Mouse (Mus musculus) intestine, postnatal 0 days (tissue): ENCODE measurements around the gene Ahnak2. TPM values are rescaled to one million over a fixed set of nuclear protein-coding genes. Genes with fewer than 3 reads are reported as not detected.

ENCODE experiments used
- ATAC-seq: fragments of 200-750 bp; cut with Nextera tagmentation; 2 replicates; pipeline ENCODE4 v1.8.0; 2017; ENCODE audit warnings: mild to moderate bottlenecking, moderate TSS enrichment, moderate library complexity
- H3K27ac ChIP-seq: fragments of 300-500 bp; sonication (generic); 2 replicates; pipeline ENCODE4 v1.5.1; 2014; ENCODE audit warnings: mild to moderate bottlenecking, low read depth, low read length, moderate library complexity
- H3K27me3 ChIP-seq: fragments of 300-500 bp; sonication (generic); replicated peaks from 2 replicates; pipeline ENCODE4 v1.6.1; 2014; ENCODE audit warnings: low read length, mixed read lengths; ENCODE audit not compliant: control insufficient read depth, insufficient read depth
- H3K36me3 ChIP-seq: fragments of 300-500 bp; sonication (generic); 2 replicates; pipeline ENCODE4 v1.6.1; 2014; ENCODE audit warnings: mild to moderate bottlenecking, moderate library complexity; ENCODE audit not compliant: control insufficient read depth, insufficient read depth
- H3K4me1 ChIP-seq: fragments of 300-500 bp; sonication (generic); replicated peaks from 2 replicates; pipeline ENCODE4 v1.6.1; 2014; ENCODE audit warnings: antibody characterized with exemption, low read length, mixed read lengths; ENCODE audit not compliant: control insufficient read depth, insufficient read depth
- H3K4me2 ChIP-seq: fragments of 300-500 bp; sonication (generic); replicated peaks from 2 replicates; pipeline ENCODE4 v1.6.1; 2014; ENCODE audit warnings: low read depth, mild to moderate bottlenecking, moderate library complexity
- H3K4me3 ChIP-seq: fragments of 300-500 bp; sonication (generic); 2 replicates; pipeline ENCODE4 v1.5.1; 2014; ENCODE audit warnings: low read depth, low read length
- H3K9ac ChIP-seq: fragments of 300-500 bp; sonication (generic); 2 replicates; pipeline ENCODE4 v1.6.1; 2014; ENCODE audit warnings: mild to moderate bottlenecking, low read depth, low read length
- H3K9me3 ChIP-seq: fragments of 300-500 bp; sonication (generic); 2 replicates; pipeline ENCODE4 v1.6.1; 2016; ENCODE audit warnings: mixed run types; ENCODE audit not compliant: control insufficient read depth
- CTCF ChIP-seq: sonication (generic); IDR thresholded peaks from 2 replicates; pipeline ENCODE4 v1.5.1; 2016; ENCODE audit warnings: low read depth, mild to moderate bottlenecking, control low read depth, antibody characterized with exemption, moderate library complexity
- WGBS: fragments of 180-500 bp; shearing (Covaris S2); extraction: QIAGEN DNeasy Blood & Tissue Kit; methylation state at CpG from one replicate; pipeline ENCODE4 v1.1.7; 2014; 5-methylcytosine and 5-hydroxymethylcytosine counted together
- polyA plus RNA-seq: library from polyadenylated mRNA; unstranded; fragments of >200 nt; fragmentation: Nextera tagmentation; extraction: Ambion mirVana; gene quantifications from 2 replicates; pipeline ENCODE4 v1.2.1, GENCODE M21; 2015

Ahnak2 gene
- polyA plus RNA-seq, 1 experiment from 2014 or later, result 1.6 TPM

DNA sequence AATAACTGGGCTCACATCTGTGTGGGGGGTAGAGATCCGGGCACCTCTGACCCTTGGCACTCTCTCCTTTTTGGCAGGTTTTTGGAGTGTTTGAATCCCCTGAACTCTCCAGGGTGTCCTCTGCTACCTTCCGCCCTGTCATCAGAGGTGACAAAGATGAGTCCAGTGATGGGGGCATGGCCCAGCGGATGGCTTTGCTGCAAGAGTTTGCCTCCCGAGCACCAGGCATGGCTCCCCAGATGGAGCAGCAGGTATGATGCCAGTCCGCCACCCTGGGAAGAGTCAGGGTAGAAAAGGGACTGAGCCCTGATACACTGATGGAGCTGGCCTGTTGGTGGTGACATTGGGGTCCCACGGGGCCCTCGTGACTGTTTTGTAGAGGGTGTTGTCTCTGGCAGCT is 65.4 kb downstream of the Ahnak2 start:
- Histone ChIP-seq H3K4me2 (no peak overlapping the region), H3K36me3 (peaks cover 79% of the 10 kb centered on the region), H3K9me3 (no peaks in the 10 kb centered on the region), H3K27me3 (no peaks in the 10 kb centered on the region), H3K27ac (no peak overlapping the region), H3K9ac (no peak overlapping the region), H3K4me1 (no peaks in the 10 kb centered on the region), H3K4me3 (no peak overlapping the region)
- 94% methylated on average over 7 of the region's 7 CpGs for WGBS
- no peak for TF ChIP-seq CTCF
- no peak for ATAC-seq

DNA sequence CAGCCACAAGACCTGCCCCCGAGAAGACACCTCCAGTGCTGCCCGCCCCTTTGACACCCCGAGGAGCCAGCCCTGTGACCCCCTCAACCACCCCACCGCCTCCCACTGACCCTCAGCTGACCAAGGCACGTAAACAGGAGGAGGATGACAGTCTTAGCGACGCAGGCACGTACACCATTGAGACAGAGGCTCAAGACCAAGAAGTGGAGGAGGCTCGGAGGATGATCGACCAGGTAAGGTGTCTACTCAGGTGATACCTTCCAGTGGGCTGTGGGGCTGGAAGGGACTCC is 65.9 kb downstream of the Ahnak2 start:
- Histone ChIP-seq H3K36me3 (peaks cover 84% of the 10 kb centered on the region), H3K4me3 (no peak overlapping the region), H3K27me3 (no peaks in the 10 kb centered on the region), H3K9me3 (no peaks in the 10 kb centered on the region), H3K4me1 (no peaks in the 10 kb centered on the region), H3K4me2 (no peak overlapping the region), H3K27ac (no peak overlapping the region), H3K9ac (no peak overlapping the region)
- 90% methylated on average over 10 of the region's 10 CpGs for WGBS
- no peak for ATAC-seq
- TF ChIP-seq CTCF, result no peak

GRCm38 (mm10) chr12:112735896-112736635 is 66.4 kb downstream of the Ahnak2 start:
- no peak for TF ChIP-seq CTCF
- H3K4me3 ChIP-seq, result no peak overlapping the region
- no peaks in the 10 kb centered on the region for H3K9me3 ChIP-seq
- no peak overlapping the region for H3K4me2 ChIP-seq
- WGBS, result 90% methylated on average over 29 of the region's 29 CpGs
- H3K27ac ChIP-seq, result no peak overlapping the region
- H3K27me3 ChIP-seq, result no peaks in the 10 kb centered on the region
- H3K4me1 ChIP-seq, result no peaks in the 10 kb centered on the region
- H3K36me3 ChIP-seq, result peaks cover 88% of the 10 kb centered on the region
- no peak for ATAC-seq
- no peak overlapping the region for H3K9ac ChIP-seq

- Histone ChIP-seq H3K4me1 (no peaks in the 10 kb centered on the region), H3K27ac (no peak overlapping the region), H3K4me2 (no peak overlapping the region), H3K9me3 (no peaks in the 10 kb centered on the region), H3K27me3 (no peaks in the 10 kb centered on the region), H3K36me3 (peaks cover 82% of the 10 kb centered on the region), H3K9ac (no peak overlapping the region), H3K4me3 (no peak overlapping the region)
- TF ChIP-seq CTCF, result no peak
- ATAC-seq, result no peak
- WGBS, result 91% methylated on average over 19 of the region's 19 CpGs
Measured at GRCm38 (mm10) chr12:112734881-112735655, 67.4 kb downstream of the Ahnak2 start.

- ATAC-seq, result no peak
- Histone ChIP-seq H3K9ac (no peak overlapping the region), H3K27ac (no peak overlapping the region), H3K36me3 (peaks cover 87% of the 10 kb centered on the region), H3K27me3 (no peaks in the 10 kb centered on the region), H3K4me1 (no peaks in the 10 kb centered on the region), H3K4me2 (no peak overlapping the region), H3K9me3 (no peaks in the 10 kb centered on the region), H3K4me3 (no peak overlapping the region)
- TF ChIP-seq CTCF, result no peak
- 69% methylated on average over 2 of the region's 2 CpGs for WGBS
Measured at GRCm38 (mm10) chr12:112734108-112734820, 68.2 kb downstream of the Ahnak2 start.

- Histone ChIP-seq H3K36me3 (peaks cover 75% of the 10 kb centered on the region), H3K4me1 (no peaks in the 10 kb centered on the region), H3K9me3 (no peaks in the 10 kb centered on the region), H3K4me2 (no peak overlapping the region), H3K9ac (no peak overlapping the region), H3K27me3 (no peaks in the 10 kb centered on the region), H3K27ac (no peak overlapping the region), H3K4me3 (no peak overlapping the region)
- WGBS, result 88% methylated on average over 10 of the region's 10 CpGs
- TF ChIP-seq CTCF, result no peak
- ATAC-seq, result no peak
Measured at GRCm38 (mm10) chr12:112732591-112732990, 69.9 kb downstream of the Ahnak2 start.
